Mouse (Mus musculus) forebrain, embryonic 14.5 days (tissue): ENCODE measurements at regions not wholly inside any gene's neighbourhood (a gene's known extent, or its start where the extent isn't known, plus 50 kb on each side); places are given as distances from the start of the nearest gene placed in this dataset.

Experiments
- ATAC-seq: fragments of 200-750 bp; cut with Nextera tagmentation; 2 replicates; pipeline ENCODE4 v1.8.0; 2017; ENCODE audit warnings: mild to moderate bottlenecking, moderate library complexity
- DNase-seq: peaks from one replicate; pipeline ENCODE4 v3.0.0-alpha.2; 2015; ENCODE audit warnings: low spot score
- H3K27ac ChIP-seq: fragments of 300-500 bp; sonication (generic); 2 replicates; pipeline ENCODE4 v1.5.1; 2014; ENCODE audit warnings: low read depth, mild to moderate bottlenecking, control low read depth, low read length, moderate library complexity
- H3K27me3 ChIP-seq: fragments of 300-500 bp; sonication (generic); replicated peaks from 2 replicates; pipeline ENCODE4 v1.6.1; 2014; ENCODE audit warnings: low read length, control low read depth, mixed read lengths; ENCODE audit not compliant: control insufficient read depth, insufficient read depth
- H3K36me3 ChIP-seq: fragments of 300-500 bp; sonication (generic); 2 replicates; pipeline ENCODE4 v1.6.1; 2014; ENCODE audit warnings: low read length, control low read depth; ENCODE audit not compliant: control insufficient read depth, insufficient read depth
- H3K4me1 ChIP-seq: fragments of 300-500 bp; sonication (generic); 2 replicates; pipeline ENCODE4 v1.6.1; 2014; ENCODE audit warnings: antibody characterized with exemption, low read length, control low read depth; ENCODE audit not compliant: control insufficient read depth, insufficient read depth
- H3K4me2 ChIP-seq: fragments of 300-500 bp; sonication (generic); 2 replicates; pipeline ENCODE4 v1.6.1; 2014; ENCODE audit warnings: mild to moderate bottlenecking, control low read depth, low read length
- H3K4me3 ChIP-seq: fragments of 300-500 bp; sonication (generic); 2 replicates; pipeline ENCODE4 v1.5.1; 2014; ENCODE audit warnings: low read depth, low read length, control low read depth
- H3K9ac ChIP-seq: fragments of 300-500 bp; sonication (generic); 2 replicates; pipeline ENCODE4 v1.6.1; 2014; ENCODE audit warnings: mild to moderate bottlenecking, low read length, control low read depth, moderate library complexity
- H3K9me3 ChIP-seq: fragments of 300-500 bp; sonication (generic); replicated peaks from 2 replicates; pipeline ENCODE4 v1.6.1; 2016; ENCODE audit warnings: low read length, control low read depth, mixed read lengths; ENCODE audit not compliant: control insufficient read depth
- WGBS: fragments of 180-500 bp; shearing (Covaris S2); extraction: QIAGEN DNeasy Blood & Tissue Kit; methylation state at CpG from one replicate; pipeline ENCODE4 v1.1.7; 2014; 5-methylcytosine and 5-hydroxymethylcytosine counted together

DNA sequence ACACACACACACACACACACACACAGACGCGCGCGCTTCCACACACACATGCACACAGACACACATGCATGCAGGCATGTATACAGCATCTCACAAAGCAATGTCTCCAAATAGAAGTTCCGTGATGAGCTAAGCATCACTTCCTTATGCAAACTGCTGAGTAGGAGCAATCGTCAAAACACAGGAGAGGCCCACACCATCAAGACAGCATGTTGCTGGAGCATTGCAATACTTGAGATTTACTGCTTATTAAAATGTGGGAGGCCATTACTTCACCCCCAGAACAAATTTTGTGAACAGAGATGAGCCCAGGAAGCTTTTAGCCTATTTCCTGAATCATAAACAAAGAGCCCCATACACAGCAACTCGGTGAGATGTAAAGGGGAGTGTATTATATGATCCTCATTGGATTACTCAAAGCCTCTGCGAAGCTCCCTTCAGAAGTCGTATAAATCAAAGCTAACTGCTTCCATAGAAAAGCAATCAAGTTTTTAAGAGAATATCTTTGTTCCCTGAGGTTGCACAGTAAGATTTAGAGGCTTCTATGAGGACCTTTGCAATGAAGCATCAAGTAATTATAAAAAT is 670.6 kb downstream of the Efna5 start:
- Histone ChIP-seq H3K9me3 (no peaks in the 10 kb centered on the region), H3K4me1 (no peaks in the 10 kb centered on the region), H3K9ac (no peak overlapping the region), H3K27ac (no peak overlapping the region), H3K4me3 (no peak overlapping the region), H3K36me3 (no peaks in the 10 kb centered on the region), H3K27me3 (no peaks in the 10 kb centered on the region), H3K4me2 (no peak overlapping the region)
- ATAC-seq (no peak), DNase-seq (no peak)
- WGBS = 83% methylated on average over 9 of the region's 9 CpGs

DNA sequence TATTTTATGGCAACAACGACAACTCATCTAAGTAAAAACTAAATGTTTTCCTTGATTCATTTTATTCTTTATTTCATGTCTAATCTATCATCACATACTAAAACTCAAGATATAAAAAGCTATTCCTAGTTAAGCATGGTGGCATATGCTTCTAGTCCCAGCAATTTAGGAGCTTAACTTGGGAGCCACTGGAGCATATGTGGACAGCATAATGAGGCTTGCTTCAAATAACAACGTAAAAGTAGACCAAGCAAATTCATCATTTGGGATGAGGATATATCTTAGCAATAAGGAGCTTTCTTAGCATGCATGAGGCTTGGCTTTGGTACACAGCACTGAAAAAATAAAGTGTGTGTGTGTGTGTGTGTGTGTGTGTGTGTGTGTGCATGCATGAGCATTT is 678.5 kb downstream of the Efna5 start:
- no peak overlapping the region for H3K27ac ChIP-seq
- H3K4me2 ChIP-seq = no peak overlapping the region
- H3K27me3 ChIP-seq = no peaks in the 10 kb centered on the region
- H3K4me1 ChIP-seq = no peaks in the 10 kb centered on the region
- DNase-seq = no peak
- WGBS = 89% methylated on average over 2 of the region's 2 CpGs
- no peak for ATAC-seq
- H3K36me3 ChIP-seq = no peaks in the 10 kb centered on the region
- no peak overlapping the region for H3K9ac ChIP-seq
- no peak overlapping the region for H3K4me3 ChIP-seq
- no peaks in the 10 kb centered on the region for H3K9me3 ChIP-seq

DNA sequence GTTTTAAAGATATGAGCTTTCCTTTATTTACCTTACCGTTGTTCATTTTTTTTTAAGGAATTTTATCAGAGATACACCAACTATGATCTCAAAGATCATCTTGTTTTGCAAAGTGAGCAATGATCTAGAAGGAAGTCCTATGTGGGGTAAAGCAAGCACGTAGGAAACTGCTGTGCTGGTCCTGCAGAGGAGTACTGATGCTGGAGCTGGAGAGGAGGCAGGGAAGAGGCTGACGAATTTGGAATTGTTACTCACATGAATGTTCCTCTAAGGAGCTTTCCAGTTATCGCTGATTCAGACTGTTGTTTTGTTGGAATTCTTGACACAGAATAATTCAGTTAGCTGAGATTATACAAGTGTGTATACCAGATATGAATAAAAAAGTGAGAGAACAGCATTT is 680.6 kb downstream of the Efna5 start:
- H3K9ac ChIP-seq = no peak overlapping the region
- no peaks in the 10 kb centered on the region for H3K36me3 ChIP-seq
- no peaks in the 10 kb centered on the region for H3K27me3 ChIP-seq
- H3K4me3 ChIP-seq = no peak overlapping the region
- H3K4me2 ChIP-seq = no peak overlapping the region
- no peak for ATAC-seq
- WGBS = 86% methylated on average over 4 of the region's 4 CpGs
- H3K4me1 ChIP-seq = no peaks in the 10 kb centered on the region
- DNase-seq = no peak
- H3K27ac ChIP-seq = no peak overlapping the region
- H3K9me3 ChIP-seq = no peaks in the 10 kb centered on the region

DNA sequence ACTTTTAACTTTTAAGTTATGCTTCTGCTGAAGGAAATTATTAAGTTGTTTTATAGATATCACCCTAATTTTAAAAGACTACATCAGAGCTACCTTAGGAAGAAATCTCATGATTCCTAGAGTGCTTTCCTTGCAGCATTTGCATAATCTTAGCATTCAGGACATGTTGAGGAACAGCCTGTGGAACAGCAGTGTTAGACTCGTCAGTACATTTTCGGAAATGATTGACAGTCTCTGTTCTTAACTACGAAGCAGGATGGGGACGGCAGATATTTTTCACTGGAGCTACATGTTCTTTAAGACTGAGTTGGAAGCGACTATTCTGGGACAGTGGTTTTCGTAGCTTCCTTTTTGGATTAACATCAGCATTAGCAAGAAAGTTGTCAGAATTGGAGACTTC is 681.6 kb downstream of the Efna5 start:
- WGBS = 83% methylated on average over 6 of the region's 6 CpGs
- H3K27me3 ChIP-seq = no peaks in the 10 kb centered on the region
- H3K36me3 ChIP-seq = no peaks in the 10 kb centered on the region
- H3K9me3 ChIP-seq = no peaks in the 10 kb centered on the region
- no peak overlapping the region for H3K27ac ChIP-seq
- H3K9ac ChIP-seq = no peak overlapping the region
- H3K4me2 ChIP-seq = no peak overlapping the region
- no peak for ATAC-seq
- peak; percentile 24 for DNase-seq
- no peak overlapping the region for H3K4me3 ChIP-seq
- H3K4me1 ChIP-seq = no peaks in the 10 kb centered on the region

DNA sequence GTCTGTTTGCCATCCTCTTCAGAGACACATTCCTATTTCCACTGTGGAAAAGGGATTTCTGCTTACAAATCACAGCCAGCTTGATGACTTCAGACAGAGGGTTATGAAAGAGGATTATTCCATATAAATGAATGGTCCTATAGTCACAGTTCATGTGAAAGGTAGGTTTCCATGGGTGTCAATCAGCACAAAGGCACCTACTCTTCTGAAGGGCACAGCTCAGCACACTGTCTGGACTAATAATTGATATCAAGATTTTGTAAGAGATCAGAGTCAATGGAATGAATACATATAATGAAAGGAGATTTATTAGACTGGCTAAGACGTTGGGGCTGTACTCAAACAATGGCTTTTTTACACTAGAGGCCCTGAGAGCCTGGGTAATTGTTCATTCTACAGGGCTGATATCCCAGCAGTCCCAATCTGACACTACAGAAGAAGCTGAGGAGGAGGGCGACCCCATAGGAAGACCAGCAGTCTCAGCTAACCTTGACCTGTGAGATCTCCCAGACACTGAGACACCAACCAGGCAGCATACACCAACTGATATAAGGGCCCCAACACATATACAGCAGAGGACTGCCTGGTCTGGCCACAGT is 702.4 kb downstream of the Efna5 start:
- Histone ChIP-seq H3K27me3 (no peaks in the 10 kb centered on the region), H3K4me3 (no peak overlapping the region), H3K9me3 (no peaks in the 10 kb centered on the region), H3K4me2 (no peak overlapping the region), H3K36me3 (no peaks in the 10 kb centered on the region), H3K4me1 (no peaks in the 10 kb centered on the region), H3K9ac (no peak overlapping the region), H3K27ac (no peak overlapping the region)
- WGBS = 47% methylated on average over 2 of the region's 2 CpGs
- ATAC-seq (no peak), DNase-seq (no peak)

DNA sequence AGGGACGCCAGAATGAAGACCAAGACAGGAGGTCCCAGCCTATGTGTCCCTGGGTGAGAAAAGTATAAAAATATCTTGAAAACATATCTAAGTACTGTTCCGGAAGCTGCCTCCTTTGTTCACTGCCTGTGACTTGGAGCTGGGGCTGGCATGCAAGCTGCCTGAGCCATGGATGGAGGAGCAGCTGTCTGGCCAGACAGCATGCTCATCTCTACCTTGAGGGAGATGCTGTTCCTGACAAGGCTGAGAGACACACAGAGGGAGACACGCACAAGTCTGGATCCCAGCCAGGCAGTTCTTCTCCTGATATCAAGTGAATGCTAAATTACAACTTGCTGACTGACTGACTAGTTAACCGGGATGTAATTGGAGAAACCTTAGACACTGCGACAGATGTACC is 704.8 kb downstream of the Efna5 start:
- 81% methylated on average over 5 of the region's 5 CpGs for WGBS
- H3K36me3 ChIP-seq = no peaks in the 10 kb centered on the region
- H3K4me1 ChIP-seq = no peaks in the 10 kb centered on the region
- no peak overlapping the region for H3K27ac ChIP-seq
- no peak overlapping the region for H3K4me2 ChIP-seq
- H3K27me3 ChIP-seq = no peaks in the 10 kb centered on the region
- no peak overlapping the region for H3K9ac ChIP-seq
- H3K4me3 ChIP-seq = no peak overlapping the region
- 0 out of 2 replicates have a peak, but pooled peaks have one; percentile 26 for ATAC-seq
- DNase-seq = peak; percentile 4
- H3K9me3 ChIP-seq = no peaks in the 10 kb centered on the region

DNA sequence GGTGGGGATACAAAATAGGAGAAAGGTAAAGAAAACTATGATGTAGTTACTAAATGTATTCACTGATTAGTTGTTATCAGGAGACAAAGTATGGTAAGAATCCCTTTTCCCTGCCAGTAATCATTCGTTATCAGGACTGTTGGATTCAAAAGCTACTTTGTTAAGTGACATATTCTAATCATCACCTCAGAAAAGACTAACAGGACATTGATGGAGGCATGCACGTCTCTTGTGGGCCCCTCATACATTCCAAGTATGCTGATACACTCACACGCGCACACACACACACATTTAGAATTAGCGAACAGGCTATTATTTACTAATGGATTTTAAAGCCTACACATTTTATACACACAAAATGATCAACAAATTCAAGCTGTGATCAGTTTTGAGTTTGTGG is 708.8 kb downstream of the Efna5 start:
- H3K4me3 ChIP-seq = no peak overlapping the region
- ATAC-seq (no peak), DNase-seq (no peak)
- WGBS = 78% methylated on average over 5 of the region's 5 CpGs
- H3K36me3 ChIP-seq = no peaks in the 10 kb centered on the region
- no peak overlapping the region for H3K9ac ChIP-seq
- no peaks in the 10 kb centered on the region for H3K4me1 ChIP-seq
- H3K27me3 ChIP-seq = no peaks in the 10 kb centered on the region
- H3K27ac ChIP-seq = no peak overlapping the region
- no peak overlapping the region for H3K4me2 ChIP-seq
- H3K9me3 ChIP-seq = no peaks in the 10 kb centered on the region

DNA sequence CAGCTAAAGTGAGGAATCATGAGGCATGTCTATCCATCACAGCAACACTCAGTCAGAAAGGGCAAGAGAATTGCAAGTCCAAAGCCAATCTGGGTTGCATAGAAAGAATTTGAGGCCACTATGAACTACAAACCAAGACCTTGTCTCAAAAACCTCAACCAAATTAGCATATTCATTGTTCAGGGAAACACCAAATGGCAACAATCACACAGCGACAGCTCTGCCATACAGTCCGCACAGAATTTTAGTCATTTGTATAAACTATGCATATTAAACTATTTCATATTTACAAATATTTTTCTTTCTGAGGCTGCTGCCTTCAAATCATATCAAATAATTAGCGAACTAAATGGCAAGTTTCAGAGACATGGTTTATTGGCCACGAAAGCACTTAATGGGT is 709.6 kb downstream of the Efna5 start:
- H3K4me2 ChIP-seq = no peak overlapping the region
- no peak for ATAC-seq
- 86% methylated on average over 4 of the region's 4 CpGs for WGBS
- no peak overlapping the region for H3K9ac ChIP-seq
- no peaks in the 10 kb centered on the region for H3K9me3 ChIP-seq
- no peaks in the 10 kb centered on the region for H3K4me1 ChIP-seq
- no peak overlapping the region for H3K4me3 ChIP-seq
- no peak for DNase-seq
- no peaks in the 10 kb centered on the region for H3K27me3 ChIP-seq
- H3K27ac ChIP-seq = no peak overlapping the region
- H3K36me3 ChIP-seq = no peaks in the 10 kb centered on the region

DNA sequence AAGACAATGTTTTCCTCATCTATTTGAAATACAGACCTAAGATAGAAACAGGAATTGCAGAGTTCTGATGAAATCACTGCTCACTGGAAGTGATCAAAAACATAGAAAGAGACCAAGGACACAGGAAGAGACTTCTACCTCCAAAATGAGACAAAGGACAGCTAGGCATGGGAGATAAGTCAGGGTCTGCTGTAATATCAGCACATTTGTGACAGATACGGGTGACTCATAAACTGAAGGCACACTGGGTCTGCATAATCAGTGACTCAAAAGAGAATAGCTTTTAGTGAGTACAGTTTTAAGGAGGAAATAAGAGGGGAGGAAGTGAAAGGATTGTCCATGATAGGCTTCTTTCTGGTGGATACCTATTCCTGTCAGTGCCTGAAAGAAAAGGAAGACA is 719.7 kb downstream of the Efna5 start:
- no peaks in the 10 kb centered on the region for H3K4me1 ChIP-seq
- WGBS = 83% methylated on average over 1 of the region's 1 CpGs
- H3K4me3 ChIP-seq = no peak overlapping the region
- ATAC-seq (no peak), DNase-seq (no peak)
- no peaks in the 10 kb centered on the region for H3K27me3 ChIP-seq
- H3K36me3 ChIP-seq = no peaks in the 10 kb centered on the region
- H3K9ac ChIP-seq = no peak overlapping the region
- no peaks in the 10 kb centered on the region for H3K9me3 ChIP-seq
- no peak overlapping the region for H3K27ac ChIP-seq
- no peak overlapping the region for H3K4me2 ChIP-seq
